Mouse (Mus musculus): ENCODE results near the gene Rbmxl1. TPM values are rescaled to one million over a fixed set of nuclear protein-coding genes. Genes with fewer than 3 reads are reported as not detected.
"Not testable (repeated sequence)": the region's sequence is repeated elsewhere in the genome, so short reads cannot be mapped to it uniquely, and the experiment has no call there.

Rbmxl1 gene
- total RNA-seq (2021): 10 to 100 TPM; 69.7 to 72.5 TPM
- long read RNA-seq, transcript Rbmxl1-202 (2 exons, 1,622 nt): major isoform, 46 of 72 reads
- long read RNA-seq, transcript Rbmxl1-201 (2 exons, 1,695 nt): minor isoform, 14 of 72 reads
- long read RNA-seq, partial matches to known transcripts: 0 of 72 reads
- long read RNA-seq, other reads (novel, unspliced or antisense): 12 of 72 reads

DNA sequence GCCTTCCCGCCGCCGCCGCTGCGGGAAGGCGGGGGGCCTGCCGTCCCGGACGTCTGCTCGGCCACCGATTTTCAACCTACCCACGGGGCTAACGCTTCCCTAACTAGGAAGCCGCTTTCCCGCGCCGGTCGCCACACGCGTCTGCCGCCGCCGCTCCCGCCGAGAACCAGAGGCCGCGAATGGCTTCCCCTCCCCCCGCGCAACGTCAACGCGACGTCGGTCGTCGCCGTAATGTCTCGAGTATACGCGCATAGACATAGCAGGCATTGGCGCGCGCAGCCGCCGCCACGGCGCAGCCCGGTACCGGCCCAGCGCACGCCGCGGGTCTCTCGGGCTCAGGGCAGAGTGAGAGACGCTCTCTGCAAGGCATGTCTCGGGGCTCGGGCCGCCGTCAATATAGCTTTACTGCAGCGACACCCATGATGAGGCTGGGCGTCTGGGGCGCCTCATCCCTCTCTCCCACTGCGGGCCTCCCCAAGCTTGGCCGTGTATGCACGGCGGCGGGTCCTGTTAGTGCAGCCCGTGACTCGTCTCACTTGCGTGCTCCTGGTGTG, at the start of gene Rbmxl1:
Gene Rbmxl1, minus strand, starts transcription at position 180 of the 554 bp plus-strand sequence.
- peak; percentile 94 to 96 for DNase-seq (ENCODE audit: low spot score in 2 of 2)

DNA sequence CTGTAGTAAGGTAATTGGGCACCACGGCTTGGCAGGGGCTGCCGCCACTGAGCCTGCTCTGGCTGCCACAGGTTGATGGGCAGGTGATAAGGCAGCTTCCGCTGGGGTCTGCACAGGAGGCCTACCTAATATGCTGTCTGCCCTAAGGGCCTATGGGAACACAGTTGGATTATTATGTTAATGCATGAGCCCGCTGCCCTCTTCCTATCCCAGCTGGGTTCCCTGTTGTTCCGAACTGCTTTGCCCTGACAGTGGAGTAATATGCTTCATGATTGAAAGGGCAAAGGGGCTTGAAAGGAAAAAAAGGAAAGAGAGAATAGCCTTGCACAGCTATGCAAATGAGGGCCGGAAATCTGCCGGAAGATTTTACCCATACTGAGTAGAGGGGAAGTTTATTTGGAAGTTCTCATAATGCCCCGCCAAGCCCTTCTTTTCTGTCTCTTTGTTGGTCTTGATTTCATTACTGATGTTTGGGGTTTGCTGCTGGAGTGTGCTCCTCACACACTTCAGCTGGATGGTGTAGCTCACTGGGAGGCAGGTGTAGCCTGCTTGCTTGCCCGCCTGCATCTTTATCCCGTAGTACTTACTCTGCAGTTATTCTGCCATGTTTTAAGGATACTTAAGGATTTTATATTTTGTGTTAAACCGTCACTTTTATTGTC, 48.2 kb upstream of the Rbmxl1 start:
- DNase-seq (ENCODE audit: low spot score in 2 of 2): no peak

DNA sequence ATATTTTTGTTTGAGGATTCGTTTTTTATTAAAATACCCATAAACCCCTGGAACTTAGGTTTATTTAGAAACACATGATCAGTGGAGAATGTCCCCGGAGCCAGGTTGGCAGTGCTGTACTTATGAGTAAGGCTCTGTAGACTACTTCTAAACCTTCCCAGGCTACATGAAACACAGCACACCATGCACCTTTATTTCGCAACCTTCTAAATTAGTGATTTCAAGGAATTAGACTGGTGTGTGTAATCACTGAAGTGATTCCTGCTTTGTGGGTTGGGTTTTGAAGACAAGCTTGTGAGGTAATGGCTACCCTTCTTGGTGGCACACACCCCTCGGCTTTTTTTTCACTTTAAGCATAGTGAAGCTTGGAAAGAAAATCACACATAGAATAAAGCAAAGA, 47.1 kb upstream of the Rbmxl1 start:
- no peak for DNase-seq (ENCODE audit: low spot score in 2 of 2)

DNA sequence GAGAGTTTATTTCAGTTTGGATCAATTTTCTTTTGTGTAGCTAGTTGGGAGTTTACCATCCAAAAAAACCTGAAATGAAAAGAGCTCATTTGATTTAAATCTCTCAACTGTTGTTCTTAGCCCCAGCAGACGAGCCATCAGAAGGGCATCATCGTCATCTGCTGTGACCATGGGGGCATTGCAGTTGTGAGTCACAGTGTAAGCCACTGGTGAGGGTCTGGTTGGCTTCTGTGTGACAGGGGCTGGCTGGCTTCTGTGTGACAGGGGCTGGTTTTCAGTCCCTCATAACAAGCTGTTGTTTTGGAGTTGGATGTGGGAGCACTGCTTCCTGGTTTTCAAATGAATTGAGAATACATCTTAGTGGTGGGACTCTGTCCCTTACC, 42.0 kb upstream of the Rbmxl1 start:
- DNase-seq (ENCODE audit: low spot score in 2 of 2): no peak

DNA sequence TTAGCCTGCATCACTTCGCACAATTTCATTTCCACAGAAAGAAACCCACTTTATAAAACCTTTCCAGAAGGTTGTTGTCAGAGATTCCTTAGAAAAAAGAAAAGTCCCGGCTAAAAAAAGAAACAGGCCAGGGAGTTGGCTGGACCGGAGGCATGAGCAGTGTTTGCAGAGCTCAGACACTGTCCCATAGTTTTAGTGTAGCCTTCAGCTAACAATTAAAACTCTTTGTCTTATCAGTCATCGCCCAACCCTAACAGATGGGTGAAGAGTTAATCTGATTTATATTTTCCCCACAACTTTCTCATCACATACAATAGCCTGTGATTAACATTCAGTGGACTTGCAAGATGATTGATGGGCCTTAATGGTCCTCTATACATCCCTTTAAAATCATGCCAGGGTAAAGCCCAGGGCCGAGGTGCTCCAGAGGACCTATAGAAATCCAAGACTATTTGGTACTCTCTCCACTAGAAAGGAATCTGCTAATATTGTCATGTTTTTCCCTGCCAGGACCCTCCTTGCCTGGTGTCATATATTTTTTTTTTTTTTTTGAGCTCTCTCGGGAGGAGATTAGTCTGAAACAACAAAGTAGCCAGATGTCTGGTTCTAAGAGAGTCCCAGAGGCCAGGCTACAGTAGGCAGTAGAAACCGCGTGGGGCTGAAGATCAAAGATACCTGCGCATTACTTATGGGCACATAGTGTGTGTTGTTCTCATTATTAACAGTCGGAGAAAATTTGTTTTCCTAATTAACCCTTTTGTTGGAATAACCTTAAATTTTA, 41.5 kb upstream of the Rbmxl1 start:
- no peak for DNase-seq (ENCODE audit: low spot score in 2 of 2)

- not testable (repeated sequence) for DNase-seq (ENCODE audit: low spot score in 2 of 2)
Observed at GRCm38 (mm10) chr8:78545153-78545817, 36.6 kb upstream of the Rbmxl1 start.

- no peak for DNase-seq (ENCODE audit: low spot score in 2 of 2)
Observed at GRCm38 (mm10) chr8:78544545-78544944, 35.8 kb upstream of the Rbmxl1 start.

GRCm38 (mm10) chr8:78543621-78544020, 34.9 kb upstream of the Rbmxl1 start:
- no peak for DNase-seq (ENCODE audit: low spot score in 2 of 2)

DNA sequence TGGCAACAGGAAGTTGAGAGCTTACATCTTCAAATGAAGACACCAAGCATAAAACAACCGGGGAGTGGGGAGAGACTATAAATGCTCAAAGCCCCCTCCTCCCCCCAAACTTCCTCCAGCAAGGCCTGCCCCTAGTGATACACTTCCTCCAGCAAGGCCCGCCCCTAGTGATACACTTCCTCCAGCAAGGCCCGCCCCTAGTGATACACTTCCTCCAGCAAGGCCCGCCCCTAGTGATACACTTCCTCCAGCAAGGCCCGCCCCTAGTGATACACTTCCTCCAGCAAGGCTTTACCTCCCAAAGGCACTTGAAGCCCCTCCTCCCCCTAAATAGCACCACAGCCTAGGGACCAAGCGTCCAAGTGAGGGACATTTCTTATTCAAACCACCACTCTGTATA, 34.0 kb upstream of the Rbmxl1 start:
- not testable (repeated sequence) for DNase-seq (ENCODE audit: low spot score in 2 of 2)

DNA sequence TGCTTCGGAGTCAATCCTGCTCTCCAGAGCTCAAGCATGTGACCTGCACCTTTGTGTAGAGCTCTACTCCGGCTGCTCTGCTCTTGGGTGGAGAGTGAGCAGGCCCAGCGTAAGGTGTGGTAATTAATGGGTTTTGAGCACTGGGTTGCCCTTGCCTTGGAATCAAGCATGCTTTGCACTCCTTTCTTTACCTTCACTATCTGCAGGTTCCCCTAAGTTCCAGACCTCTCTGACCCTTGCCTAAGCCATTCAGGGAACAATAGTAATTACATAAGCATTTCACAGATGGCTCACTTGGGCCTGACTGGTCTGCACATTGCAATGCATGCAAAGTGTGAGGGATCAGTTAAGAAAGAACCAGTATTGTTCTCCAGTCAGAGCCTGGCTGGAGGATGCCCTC, 29.1 kb upstream of the Rbmxl1 start:
- no peak for DNase-seq (ENCODE audit: low spot score in 2 of 2)

DNA sequence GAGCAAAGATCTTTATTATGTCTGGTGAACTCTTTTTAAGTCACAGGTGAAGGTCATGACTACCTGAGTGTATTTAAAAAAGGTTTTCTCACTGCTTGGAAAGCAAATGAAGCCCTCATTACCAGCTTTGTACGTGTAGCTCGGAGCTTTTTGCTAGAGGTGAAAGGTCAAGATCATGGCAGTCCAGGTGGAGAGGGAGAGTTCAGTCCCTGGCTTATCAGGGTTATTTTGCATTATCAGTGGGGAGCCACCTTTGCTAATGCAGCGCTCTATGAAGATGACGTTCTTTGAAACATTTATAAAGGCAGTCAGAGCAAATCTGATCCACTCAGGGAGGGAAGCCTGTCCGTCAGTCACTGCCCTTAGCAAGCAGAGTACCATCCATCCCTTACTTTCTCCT, 28.0 kb upstream of the Rbmxl1 start:
- DNase-seq (ENCODE audit: low spot score in 2 of 2): no peak

DNA sequence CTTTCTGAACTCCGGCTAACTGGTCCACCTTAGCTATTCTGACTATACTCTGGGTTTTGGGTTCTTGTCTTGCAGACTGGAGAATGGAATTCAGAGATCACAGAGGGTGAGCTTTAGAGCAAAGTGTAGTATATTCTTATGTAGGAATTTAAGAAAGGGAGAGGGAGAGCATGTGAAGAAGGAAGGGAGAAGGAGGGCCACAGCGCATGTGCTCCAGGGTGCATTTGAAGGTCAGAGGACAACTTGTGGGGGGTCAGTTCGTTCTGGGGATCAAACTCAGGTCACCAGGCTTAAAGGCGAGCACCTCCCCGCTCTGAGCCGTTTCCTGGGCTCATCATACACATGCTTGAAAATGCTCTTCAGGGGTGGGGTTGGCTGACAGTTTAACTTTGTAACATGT, 25.3 kb upstream of the Rbmxl1 start:
- DNase-seq (ENCODE audit: low spot score in 2 of 2): no peak

GRCm38 (mm10) chr8:78515132-78515531, 6.4 kb upstream of the Rbmxl1 start:
- no peak for DNase-seq (ENCODE audit: low spot score in 2 of 2)

DNA sequence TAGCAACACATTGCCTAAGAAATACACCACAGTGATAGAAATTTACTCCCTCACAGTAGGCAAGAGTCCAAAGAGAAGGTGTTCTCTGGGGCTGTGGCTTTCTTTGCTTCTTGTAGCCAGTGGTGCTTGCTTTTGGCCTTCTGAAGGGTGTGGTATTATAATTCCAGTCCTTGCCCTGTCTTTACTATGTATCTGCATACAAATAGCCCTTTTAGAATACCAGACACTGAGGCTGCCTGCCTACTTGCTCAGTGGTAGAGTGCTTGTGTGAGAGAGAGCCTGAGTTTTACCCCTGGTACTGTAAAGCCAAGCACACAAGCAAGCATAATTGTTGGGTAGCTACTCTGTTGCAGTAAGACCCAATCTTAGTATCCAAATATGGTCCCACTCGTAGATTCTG, 6.0 kb upstream of the Rbmxl1 start:
- DNase-seq (ENCODE audit: low spot score in 2 of 2): no peak

- no peak for DNase-seq (ENCODE audit: low spot score in 2 of 2)
Observed at GRCm38 (mm10) chr8:78513106-78513505, 4.4 kb upstream of the Rbmxl1 start.

DNA sequence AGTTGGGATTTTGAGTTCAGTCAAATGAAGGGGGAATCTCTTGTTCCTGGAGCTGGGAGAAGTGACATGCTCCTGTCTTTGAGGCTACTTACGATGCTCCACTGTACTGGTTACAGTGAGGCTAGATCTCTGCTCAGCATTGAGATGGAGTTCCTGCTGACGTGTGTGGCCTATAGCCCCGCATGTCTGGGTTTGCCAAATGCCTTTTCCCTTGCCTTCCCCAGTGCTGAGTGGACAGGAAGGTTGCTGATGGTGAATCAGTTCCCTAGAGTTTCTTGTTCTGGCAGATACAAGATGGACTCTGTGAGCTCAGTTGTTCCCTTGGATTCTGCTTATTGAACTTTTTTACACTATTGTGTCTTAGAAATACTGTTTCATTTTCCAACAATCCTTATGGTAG, 2.2 kb upstream of the Rbmxl1 start:
- no peak for DNase-seq (ENCODE audit: low spot score in 2 of 2)

DNA sequence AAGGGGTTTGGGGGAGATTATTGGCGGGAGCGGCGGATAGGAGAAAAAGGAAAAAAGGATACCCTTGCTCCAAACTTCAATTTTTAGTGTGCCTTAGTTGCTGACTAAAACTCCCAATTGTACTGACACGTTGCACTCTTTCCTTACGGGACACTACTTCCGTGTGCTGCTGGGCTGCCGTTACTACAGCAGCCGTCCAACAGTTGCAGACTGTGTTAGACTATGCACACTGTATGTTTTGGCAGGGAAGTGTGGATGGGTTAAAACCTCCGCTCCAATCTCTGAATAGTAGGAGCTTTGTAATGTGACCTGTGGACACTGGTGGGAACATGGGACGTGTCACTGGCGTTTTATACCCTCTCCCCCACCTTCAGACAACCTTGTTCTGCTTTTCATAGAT, 1.4 kb upstream of the Rbmxl1 start:
- no peak for DNase-seq (ENCODE audit: low spot score in 2 of 2)

DNA sequence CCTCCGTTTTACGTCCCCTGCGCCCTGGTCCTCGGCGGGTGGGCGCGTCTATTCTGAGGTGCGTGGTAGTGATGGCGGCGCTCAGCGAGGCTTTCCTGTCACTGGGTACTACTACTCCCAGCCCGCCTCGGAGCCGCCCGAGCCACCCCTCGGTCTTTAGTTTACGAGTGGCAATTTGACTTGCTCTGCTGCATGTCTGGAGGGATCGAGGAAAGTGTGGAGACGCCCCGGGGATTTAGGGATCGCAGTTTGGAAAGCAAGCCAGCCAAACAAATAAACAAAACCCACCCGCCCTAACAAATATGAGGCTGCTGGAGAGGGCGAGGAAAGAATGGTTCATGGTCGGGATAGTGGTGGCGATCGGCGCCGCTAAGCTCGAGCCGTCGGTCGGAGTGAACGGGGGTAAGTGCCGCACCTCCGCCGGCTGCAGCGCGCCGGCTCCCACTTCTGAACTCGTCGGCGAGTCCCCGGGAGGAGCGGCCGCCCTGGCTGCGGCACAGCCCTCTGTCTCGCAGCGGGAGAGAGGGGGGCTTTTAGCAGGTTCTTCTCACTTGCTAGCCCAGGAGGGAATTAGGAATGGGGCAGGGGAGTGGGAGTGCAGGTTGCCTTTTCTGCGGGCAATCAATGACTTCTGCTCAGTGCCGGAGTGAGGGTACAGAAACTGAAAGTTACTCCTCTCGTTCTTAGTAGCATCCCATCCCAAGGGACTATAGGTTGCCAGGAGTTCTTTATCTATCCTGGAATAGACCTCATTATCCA, 754 bp upstream of the Rbmxl1 start, which contains the start of gene Slc10a7:
Gene Slc10a7, plus strand, starts transcription at position 74 of the 759 bp plus-strand sequence.
- peak; percentile 87 to 92 for DNase-seq (ENCODE audit: low spot score in 2 of 2)

GRCm38 (mm10) chr8:78507979-78508718, 549 bp downstream of the Rbmxl1 start:
- peak in 1 of 2 experiments; percentile 60 for DNase-seq (ENCODE audit: low spot score in 2 of 2)

- no peak for DNase-seq (ENCODE audit: low spot score in 2 of 2)
Observed at GRCm38 (mm10) chr8:78502706-78503105, 6.0 kb downstream of the Rbmxl1 start.
